Mouse (Mus musculus): Measurements from ENCODE around the gene Ccdc13. TPM values are rescaled to one million over a fixed set of nuclear protein-coding genes. Genes with fewer than 3 reads are reported as not detected.
A peak's percentile ranks its signal among the peaks of the same experiment; 100 is the strongest.

Ccdc13 gene
- polyA plus RNA-seq, 1 experiment from 2014 or later: 2.6 TPM

DNA sequence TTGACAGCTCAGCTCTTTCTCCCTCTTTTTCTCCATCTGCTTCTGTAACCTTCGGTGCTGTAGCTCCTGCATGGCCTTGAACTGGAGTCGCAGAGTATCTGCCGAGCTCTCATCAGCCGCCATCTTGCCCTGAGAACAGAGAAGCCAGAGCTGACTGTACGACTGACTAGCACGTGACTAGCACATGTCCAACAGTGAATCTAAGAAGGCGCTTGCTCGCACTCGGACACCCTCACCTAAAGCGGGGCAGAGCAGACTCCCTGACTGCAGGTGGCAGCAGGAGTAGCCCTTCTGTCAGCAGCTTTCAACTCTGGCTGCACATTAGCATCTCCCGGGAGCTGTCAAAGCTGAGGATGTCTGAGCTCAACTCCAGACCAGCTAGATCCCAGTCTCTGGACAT lies 5.4 kb downstream of the Ccdc13 start:
- WGBS: 84% methylated on average over 11 of the region's 11 CpGs
- Histone ChIP-seq H3K4me1 (replicated peaks) (peaks cover 9% of the 10 kb centered on the region), H3K27me3 (ENCODE audit: insufficient read depth, poor library complexity, severe bottlenecking) (0 out of 2 replicates have a peak, but pooled peaks cover 2% of the 10 kb centered on the region), H3K36me3 (no peaks in the 10 kb centered on the region), H3K27ac (no peak overlapping the region), H3K9me3 (peaks cover 8% of the 10 kb centered on the region; the same call in 1 of the 2 replicates), H3K4me3 (no peak overlapping the region)
- no peak for DNase-seq (ENCODE audit: low spot score)

- Histone ChIP-seq H3K4me3 (no peak overlapping the region), H3K27me3 (ENCODE audit: insufficient read depth, poor library complexity, severe bottlenecking) (no peaks in the 10 kb centered on the region), H3K27ac (no peak overlapping the region), H3K36me3 (no peaks in the 10 kb centered on the region), H3K4me1 (replicated peaks) (0 out of 2 replicates have a peak, but pooled peaks cover 4% of the 10 kb centered on the region), H3K9me3 (peaks cover 8% of the 10 kb centered on the region; the same call in 1 of the 2 replicates)
- peak; percentile 81 for DNase-seq (ENCODE audit: low spot score)
- WGBS: 32% methylated on average over 6 of the region's 6 CpGs
These were observed 8.3 kb downstream of the Ccdc13 start for GRCm38 (mm10) chr9:121830956-121831293.

DNA sequence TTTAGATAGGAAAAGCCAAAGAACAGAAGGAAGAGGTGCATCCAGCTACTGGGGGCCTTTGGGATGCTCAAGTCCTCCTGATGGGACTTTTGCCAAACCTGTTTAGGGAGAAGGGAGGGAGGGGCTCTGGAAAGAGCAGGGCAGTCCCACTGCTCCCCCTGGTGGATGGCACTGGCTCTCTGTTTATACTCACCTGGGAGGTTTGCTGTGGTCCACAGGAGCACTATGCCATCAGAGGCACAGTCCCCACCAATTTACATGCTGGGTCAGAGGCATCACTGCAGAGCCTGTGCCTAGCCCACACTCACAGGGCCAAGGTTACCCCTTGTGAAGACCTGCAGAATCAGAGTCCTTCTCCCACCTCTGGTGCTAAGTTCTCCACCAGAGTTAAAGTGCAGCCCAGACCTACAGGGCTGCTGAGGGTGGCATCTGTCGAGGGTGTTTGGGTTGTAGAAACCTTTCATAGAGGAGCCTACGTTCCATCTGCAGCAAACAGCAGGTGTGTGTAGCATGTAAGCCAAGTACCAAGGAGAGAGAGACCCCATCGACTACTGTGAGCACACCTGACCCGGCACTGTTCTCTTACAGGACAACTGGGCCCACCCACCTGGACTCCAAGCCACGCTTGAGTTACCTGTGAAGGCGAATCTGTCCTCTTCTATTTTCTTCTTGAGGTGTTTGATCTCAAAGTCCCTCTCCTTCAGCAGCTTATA lies 8.9 kb downstream of the Ccdc13 start:
- WGBS: 80% methylated on average over 6 of the region's 6 CpGs
- no peak overlapping the region for H3K4me3 ChIP-seq
- no peak for DNase-seq (ENCODE audit: low spot score)
- H3K27ac ChIP-seq: no peak overlapping the region
- no peaks in the 10 kb centered on the region for H3K27me3 ChIP-seq (ENCODE audit: insufficient read depth, poor library complexity, severe bottlenecking)
- H3K36me3 ChIP-seq: no peaks in the 10 kb centered on the region
- peaks cover 4% of the 10 kb centered on the region; the same call in 1 of the 2 replicates for H3K9me3 ChIP-seq
- H3K4me1 ChIP-seq (replicated peaks): 0 out of 2 replicates have a peak, but pooled peaks cover 4% of the 10 kb centered on the region

DNA sequence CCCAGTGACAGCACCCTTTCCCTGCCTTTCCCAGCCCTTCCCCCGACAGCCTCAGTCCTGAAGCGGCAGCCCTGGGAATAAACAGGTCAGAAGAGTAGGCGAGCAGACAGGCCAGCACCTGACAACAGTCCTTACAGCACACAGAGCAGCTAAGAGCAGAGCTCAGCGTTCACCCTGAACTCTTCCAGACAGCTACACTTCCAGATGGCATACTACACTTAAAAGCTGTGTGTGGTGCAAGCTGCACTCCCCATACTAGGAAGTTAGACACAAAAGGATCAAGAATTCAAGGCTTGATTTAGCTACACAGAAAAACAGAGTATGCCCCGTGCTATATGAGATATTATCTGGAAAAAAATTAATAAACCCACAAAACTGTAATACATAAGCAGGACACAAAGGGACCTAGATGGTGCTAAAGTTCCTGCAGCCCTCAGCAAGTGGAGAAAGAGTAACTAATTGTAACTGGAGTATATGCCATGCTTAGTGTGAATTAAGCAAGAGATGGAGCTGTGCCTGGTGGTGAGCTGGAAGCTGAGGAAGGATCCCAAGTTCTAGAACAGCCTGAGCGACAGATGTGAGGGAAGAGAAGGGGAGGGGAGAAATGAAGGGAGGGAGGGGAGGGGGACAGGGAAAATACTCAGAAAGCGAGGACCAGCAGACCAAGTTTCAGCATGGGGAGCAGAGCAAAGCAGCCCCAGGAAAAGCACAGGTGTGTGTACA lies 9.8 kb downstream of the Ccdc13 start:
- Histone ChIP-seq H3K27ac (no peak overlapping the region), H3K9me3 (no peaks in the 10 kb centered on the region), H3K4me3 (no peak overlapping the region), H3K27me3 (ENCODE audit: insufficient read depth, poor library complexity, severe bottlenecking) (no peaks in the 10 kb centered on the region), H3K36me3 (no peaks in the 10 kb centered on the region), H3K4me1 (replicated peaks) (0 out of 2 replicates have a peak, but pooled peaks cover 4% of the 10 kb centered on the region)
- no peak for DNase-seq (ENCODE audit: low spot score)
- 73% methylated on average over 7 of the region's 7 CpGs for WGBS

GRCm38 (mm10) chr9:121828314-121828713 lies 10.9 kb downstream of the Ccdc13 start:
- Histone ChIP-seq H3K4me1 (replicated peaks) (0 out of 2 replicates have a peak, but pooled peaks cover 4% of the 10 kb centered on the region), H3K27me3 (ENCODE audit: insufficient read depth, poor library complexity, severe bottlenecking) (no peaks in the 10 kb centered on the region), H3K4me3 (no peak overlapping the region), H3K9me3 (no peaks in the 10 kb centered on the region), H3K36me3 (no peaks in the 10 kb centered on the region), H3K27ac (no peak overlapping the region)
- WGBS: 79% methylated on average over 6 of the region's 6 CpGs
- no peak for DNase-seq (ENCODE audit: low spot score)

- no peaks in the 10 kb centered on the region for H3K27me3 ChIP-seq (ENCODE audit: insufficient read depth, poor library complexity, severe bottlenecking)
- H3K9me3 ChIP-seq: no peaks in the 10 kb centered on the region
- H3K27ac ChIP-seq: no peak overlapping the region
- no peak for DNase-seq (ENCODE audit: low spot score)
- peaks cover 12% of the 10 kb centered on the region for H3K4me1 ChIP-seq (replicated peaks)
- H3K4me3 ChIP-seq: no peak overlapping the region
- no peaks in the 10 kb centered on the region for H3K36me3 ChIP-seq
- 91% methylated on average over 3 of the region's 3 CpGs for WGBS
These were observed 12.9 kb downstream of the Ccdc13 start for GRCm38 (mm10) chr9:121826356-121826755.

DNA sequence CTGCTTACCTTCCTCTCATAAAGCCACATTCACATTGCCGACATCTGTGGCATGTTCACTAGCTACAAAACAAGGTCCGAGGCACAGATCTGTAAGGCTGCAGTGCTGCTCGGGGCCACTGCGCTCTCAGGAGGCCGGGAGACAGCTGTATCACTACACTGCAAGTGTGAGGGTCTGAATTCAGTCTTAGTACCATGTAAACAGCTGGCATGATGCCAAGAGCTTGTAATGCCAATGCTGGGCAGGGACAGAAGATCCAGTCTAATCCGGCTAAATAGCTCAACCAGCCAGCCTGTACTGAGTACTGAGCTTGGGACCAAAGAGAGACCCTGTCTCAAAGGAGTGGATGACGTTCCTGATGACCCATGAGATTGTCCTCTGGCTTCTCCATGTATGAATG lies 15.3 kb downstream of the Ccdc13 start:
- DNase-seq (ENCODE audit: low spot score): no peak
- Histone ChIP-seq H3K27ac (no peak overlapping the region), H3K27me3 (ENCODE audit: insufficient read depth, poor library complexity, severe bottlenecking) (no peaks in the 10 kb centered on the region), H3K36me3 (no peaks in the 10 kb centered on the region), H3K4me1 (replicated peaks) (peaks cover 14% of the 10 kb centered on the region), H3K4me3 (no peak overlapping the region), H3K9me3 (no peaks in the 10 kb centered on the region)
- WGBS: 91% methylated on average over 7 of the region's 7 CpGs

GRCm38 (mm10) chr9:121823051-121823450 lies 16.2 kb downstream of the Ccdc13 start:
- Histone ChIP-seq H3K36me3 (no peaks in the 10 kb centered on the region), H3K27ac (0 out of 2 replicates have a peak overlapping the region, but pooled peaks have one; percentile 2), H3K9me3 (no peaks in the 10 kb centered on the region), H3K4me1 (replicated peaks) (peaks cover 14% of the 10 kb centered on the region), H3K4me3 (no peak overlapping the region), H3K27me3 (ENCODE audit: insufficient read depth, poor library complexity, severe bottlenecking) (no peaks in the 10 kb centered on the region)
- 87% methylated on average over 1 of the region's 1 CpGs for WGBS
- DNase-seq (ENCODE audit: low spot score): no peak

DNA sequence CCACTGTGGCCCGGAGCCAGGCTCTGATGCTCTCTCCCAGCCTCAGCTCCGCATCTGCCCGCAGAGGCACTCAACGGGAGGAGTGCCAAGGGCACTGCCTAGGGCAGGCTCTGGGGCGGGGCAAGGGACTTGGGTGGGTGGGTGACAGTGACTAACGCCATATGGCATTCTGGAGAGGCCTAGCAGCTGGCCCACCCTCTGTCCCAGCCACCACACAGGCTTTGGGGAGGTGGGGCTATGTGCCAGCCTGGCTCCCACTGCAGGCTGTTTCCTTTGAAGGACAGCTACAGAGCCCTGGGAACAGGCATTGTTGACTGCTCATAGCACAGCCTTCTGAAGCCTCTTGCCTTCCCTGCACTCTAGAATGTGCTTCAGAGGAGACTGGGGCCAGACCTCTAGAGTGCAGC lies 16.7 kb downstream of the Ccdc13 start:
- H3K9me3 ChIP-seq: no peaks in the 10 kb centered on the region
- WGBS: 84% methylated on average over 6 of the region's 6 CpGs
- H3K27me3 ChIP-seq (ENCODE audit: insufficient read depth, poor library complexity, severe bottlenecking): no peaks in the 10 kb centered on the region
- H3K36me3 ChIP-seq: no peaks in the 10 kb centered on the region
- peak overlapping the region; percentile 2; the same call in 1 of the 2 replicates for H3K27ac ChIP-seq
- no peak for DNase-seq (ENCODE audit: low spot score)
- H3K4me3 ChIP-seq: no peak overlapping the region
- H3K4me1 ChIP-seq (replicated peaks): peaks cover 14% of the 10 kb centered on the region

DNA sequence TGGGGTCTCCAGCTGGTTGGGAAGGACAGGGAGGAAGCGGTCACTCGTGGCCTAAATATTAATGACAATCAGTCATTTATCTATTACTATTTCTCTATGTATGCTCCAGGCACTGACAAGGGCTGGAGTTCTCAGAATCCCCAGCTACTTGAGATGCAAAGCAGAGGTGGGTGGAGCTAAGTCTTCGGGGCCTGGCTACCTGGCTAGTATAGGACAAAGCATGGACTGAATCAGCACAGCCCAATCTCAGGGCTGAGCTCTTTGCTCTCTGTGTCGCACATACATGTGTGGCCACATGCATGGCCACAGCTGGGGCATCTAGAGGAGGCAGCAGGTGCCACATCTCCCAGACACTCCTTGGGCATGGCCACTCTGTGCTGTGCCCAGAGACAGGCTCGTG lies 18.5 kb downstream of the Ccdc13 start:
- Histone ChIP-seq H3K27me3 (ENCODE audit: insufficient read depth, poor library complexity, severe bottlenecking) (no peaks in the 10 kb centered on the region), H3K4me3 (no peak overlapping the region), H3K27ac (no peak overlapping the region), H3K9me3 (no peaks in the 10 kb centered on the region), H3K36me3 (no peaks in the 10 kb centered on the region), H3K4me1 (replicated peaks) (peaks cover 14% of the 10 kb centered on the region)
- no peak for DNase-seq (ENCODE audit: low spot score)
- 80% methylated on average over 5 of the region's 5 CpGs for WGBS

- DNase-seq (ENCODE audit: low spot score): no peak
- no peaks in the 10 kb centered on the region for H3K9me3 ChIP-seq
- 54% methylated on average over 7 of the region's 7 CpGs for WGBS
- no peaks in the 10 kb centered on the region for H3K27me3 ChIP-seq (ENCODE audit: insufficient read depth, poor library complexity, severe bottlenecking)
- peaks cover 17% of the 10 kb centered on the region for H3K4me1 ChIP-seq (replicated peaks)
- no peak overlapping the region; the same call in 1 of the 2 replicates for H3K27ac ChIP-seq
- no peaks in the 10 kb centered on the region for H3K36me3 ChIP-seq
- H3K4me3 ChIP-seq: no peak overlapping the region
These were observed 19.3 kb downstream of the Ccdc13 start for GRCm38 (mm10) chr9:121819771-121820471.

DNA sequence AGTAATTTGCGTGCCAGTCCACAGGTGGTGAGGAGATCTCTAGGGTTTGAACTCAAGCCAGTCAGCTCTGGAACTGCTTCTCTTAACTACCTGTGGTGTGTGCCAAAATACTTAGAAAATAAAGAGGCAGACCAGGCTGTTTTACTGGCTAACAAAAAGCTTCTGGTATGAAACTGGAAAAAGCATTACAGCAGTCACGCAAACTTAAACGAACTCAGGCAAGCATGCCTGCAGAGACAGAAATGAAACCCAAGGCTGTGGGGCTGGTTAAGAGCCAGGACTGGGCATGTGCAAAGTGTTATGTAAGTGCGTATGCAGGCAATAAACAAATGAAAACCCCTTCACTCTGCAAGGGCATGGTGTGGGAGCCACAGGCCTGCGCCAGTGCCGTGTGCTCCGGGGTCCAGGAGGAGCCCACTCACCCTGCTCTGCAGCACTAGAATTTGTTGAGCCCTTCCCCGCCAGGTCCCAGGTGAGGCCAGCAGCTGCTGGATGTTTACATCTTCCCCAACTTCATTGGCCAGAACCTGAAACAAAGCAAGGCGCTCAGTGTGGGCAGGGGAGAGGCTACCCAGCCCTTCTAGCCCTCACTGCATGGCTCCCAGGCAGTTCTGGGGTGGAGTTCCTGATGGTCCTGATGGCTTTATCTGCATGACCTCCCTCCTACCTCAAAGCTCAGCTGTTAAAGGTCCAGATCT lies 20.0 kb downstream of the Ccdc13 start:
- DNase-seq (ENCODE audit: low spot score): no peak
- WGBS: 82% methylated on average over 9 of the region's 9 CpGs
- H3K4me3 ChIP-seq: no peak overlapping the region

More for the DNA sequence above, 20.0 kb downstream of the Ccdc13 start:
- peaks cover 19% of the 10 kb centered on the region for H3K4me1 ChIP-seq (replicated peaks)
- H3K9me3 ChIP-seq: no peaks in the 10 kb centered on the region
- no peaks in the 10 kb centered on the region for H3K36me3 ChIP-seq
- H3K27ac ChIP-seq: no peak overlapping the region; the same call in 1 of the 2 replicates
- no peaks in the 10 kb centered on the region for H3K27me3 ChIP-seq (ENCODE audit: insufficient read depth, poor library complexity, severe bottlenecking)
